Comparison of ENCODE assay signal across 8 mouse cellular contexts in genomic region chr1:72210803-72211679, GRCm38 (mm10). TPM values are rescaled to one million over a fixed set of nuclear protein-coding genes. Genes with fewer than 3 reads are reported as not detected.
DNase-seq lines count a peak whose midpoint lies in the region; ATAC-seq and TF ChIP-seq lines count a peak whose summit lies in the region.

No protein-coding gene starts in this region.

- no peak for TF ChIP-seq CTCF in C2C12 (IDR thresholded peaks at IDR 0.05; ENCODE audit: control insufficient read depth, insufficient read depth, insufficient read length)
- TF ChIP-seq CTCF in embryonic fibroblast, embryonic 13.5 days (IDR thresholded peaks at IDR 0.05; ENCODE audit: borderline replicate concordance, insufficient read depth, low read length), result no peak

- H3K27ac ChIP-seq in embryonic fibroblast, embryonic 13.5 days (ENCODE audit: insufficient read depth, low read length), result no peak overlapping the region
- no peak overlapping the region for H3K27ac ChIP-seq in limb, embryonic 15.5 days

- WGBS in limb, embryonic 15.5 days, result 17% methylated on average over 17 of the region's 17 CpGs

- DNase-seq in frontal cortex, postnatal 10 days (ENCODE audit: low spot score in 2 of 2), result no peak
- peak; percentile 30 for DNase-seq in splenic B cell, adult 2 months (ENCODE audit: low read depth, low spot score)
- DNase-seq in urinary bladder, postnatal 4 days (ENCODE audit: low spot score in 2 of 2), result no peak
- DNase-seq in frontal cortex, postnatal 14 days (ENCODE audit: low spot score in 2 of 2), result no peak

- peaks cover 13% of the 10 kb centered on the region for H3K79me2 ChIP-seq in C2C12 (ENCODE audit: control insufficient read depth, insufficient read depth)

- no peaks in the 10 kb centered on the region for H3K4me1 ChIP-seq in embryonic fibroblast, embryonic 13.5 days (ENCODE audit: control insufficient read depth, insufficient read depth, low read length)
- H3K4me1 ChIP-seq in limb, embryonic 15.5 days, result peaks cover 3% of the 10 kb centered on the region; the same call in 1 of the 2 replicates

- H3ac ChIP-seq in C2C12 (ENCODE audit: control insufficient read depth, insufficient read length, low read depth), result peak overlapping the region; percentile 43

- peak; percentile 17 for ATAC-seq in frontal cortex, adult (ENCODE audit: low TSS enrichment)
- no peak for ATAC-seq in limb, embryonic 15.5 days (ENCODE audit: insufficient number of reproducible peaks, low FRiP score, low TSS enrichment, low read depth)

- H3K4me2 ChIP-seq in limb, embryonic 15.5 days, result peak overlapping the region; percentile 98

- H3K27me3 ChIP-seq in C2C12 (ENCODE audit: control insufficient read depth, insufficient read depth, insufficient read length), result no peaks in the 10 kb centered on the region
- 0 out of 2 replicates have a peak, but pooled peaks cover 4% of the 10 kb centered on the region for H3K27me3 ChIP-seq in limb, embryonic 15.5 days
- H3K27me3 ChIP-seq in splenic B cell, adult 2 months (ENCODE audit: control insufficient read depth, insufficient read depth, low read length, poor library complexity, severe bottlenecking), result no peaks in the 10 kb centered on the region

- H3K36me3 ChIP-seq in C2C12 (ENCODE audit: control insufficient read depth, insufficient read depth), result no peaks in the 10 kb centered on the region
- no peaks in the 10 kb centered on the region for H3K36me3 ChIP-seq in limb, embryonic 15.5 days
- no peaks in the 10 kb centered on the region for H3K36me3 ChIP-seq in splenic B cell, adult 2 months (ENCODE audit: control insufficient read depth, insufficient read depth, low read length, poor library complexity, severe bottlenecking)

- TF ChIP-seq POLR2A in embryonic fibroblast, embryonic 13.5 days (IDR thresholded peaks at IDR 0.05; ENCODE audit: low read depth, low read length), result no peak

- H3K4me3 ChIP-seq in C2C12 (ENCODE audit: insufficient read depth, poor library complexity, severe bottlenecking), result peak overlapping the region; percentile 60
- H3K4me3 ChIP-seq in embryonic fibroblast, embryonic 13.5 days (ENCODE audit: insufficient read depth, low read length), result peak overlapping the region; percentile 56
- H3K4me3 ChIP-seq in limb, embryonic 15.5 days, result peak overlapping the region; percentile 79

- no peak overlapping the region for H3K9ac ChIP-seq in limb, embryonic 15.5 days

- H3K79me3 ChIP-seq in C2C12 (ENCODE audit: low read depth), result no peaks in the 10 kb centered on the region

- H3K9me3 ChIP-seq in limb, embryonic 15.5 days, result no peaks in the 10 kb centered on the region

TF ChIP-seq in C2C12, 6 proteins besides CTCF, POLR2A, EP300 and RAD21:
- TF ChIP-seq MAX (IDR thresholded peaks at IDR 0.05), result no peak
- no peak for TF ChIP-seq MYOG (IDR thresholded peaks at IDR 0.05; ENCODE audit: control insufficient read depth, extremely low read depth, insufficient read length)
- TF ChIP-seq CEBPB (IDR thresholded peaks at IDR 0.05; ENCODE audit: low read depth), result no peak
- no peak for TF ChIP-seq FOSL1 (IDR thresholded peaks at IDR 0.05; ENCODE audit: insufficient read depth, low read length, poor library complexity, severe bottlenecking)
- TF ChIP-seq MYOD1 (IDR thresholded peaks at IDR 0.05; ENCODE audit: control insufficient read depth, insufficient read length, low read depth), result no peak
- no peak for TF ChIP-seq USF1 (IDR thresholded peaks at IDR 0.05; ENCODE audit: low read depth)

RNA-seq across cellular contexts. Expression of gene Mreg, which starts 1.1 kb away (rescaled TPM):
- polyA plus RNA-seq in C2C12 (2012; fragmentation: generic; extraction: Trizol), result 1.6 TPM
- 0.67 and 0.85 TPM in 2 replicates for polyA plus RNA-seq in embryonic fibroblast, embryonic 13.5 days (2011; ENCODE audit: insufficient read length, low read depth, missing spikeins)
- 5.4 and 5.6 TPM in 2 replicates for polyA plus RNA-seq in limb, embryonic 15.5 days (2015; fragmentation: Nextera tagmentation; extraction: Ambion mirVana)
